Mouse (Mus musculus): ENCODE measurements at regions not wholly inside any gene's neighbourhood (a gene's known extent, or its start where the extent isn't known, plus 50 kb on each side); places are given as distances from the start of the nearest gene placed in this dataset.

DNA sequence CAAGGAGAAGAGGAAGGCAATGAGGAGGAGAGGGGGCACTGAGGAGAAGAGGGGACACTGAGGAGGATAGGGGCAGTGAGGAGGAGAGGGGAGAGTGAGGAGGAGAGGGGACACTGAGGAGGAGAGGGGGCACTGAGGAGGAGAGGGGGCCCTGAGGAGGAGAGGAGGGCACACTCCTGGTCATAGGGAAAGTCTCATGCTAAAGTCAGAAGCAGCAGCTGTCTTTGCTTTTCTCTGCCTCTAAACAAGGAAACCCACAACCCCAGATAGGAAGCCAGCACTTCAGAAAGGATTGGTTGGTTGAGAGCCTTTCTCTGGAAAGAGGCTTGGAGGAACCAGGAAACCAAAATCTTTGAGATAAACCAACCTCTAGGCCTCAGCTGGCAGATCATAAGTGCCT lies 94.3 kb upstream of the Pgrmc2 start:
- TF ChIP-seq POLR2A (IDR thresholded peaks at IDR 0.05; ENCODE audit: borderline replicate concordance, extremely low read depth, low read depth, low read length): no peak
- TF ChIP-seq CTCF (IDR thresholded peaks at IDR 0.05; ENCODE audit: insufficient read depth, low read length): no peak
